Mouse (Mus musculus) embryonic fibroblast, embryonic 13.5 days (primary cell): ENCODE results near the gene Eif2b2.

ENCODE experiments used
- CTCF ChIP-seq: IDR thresholded peaks from 2 replicates; pipeline ENCODE4 v1.5.1; 2011; ENCODE audit warnings: mild to moderate bottlenecking, control low read depth, low read length, moderate library complexity, borderline replicate concordance; ENCODE audit not compliant: insufficient read depth
- POLR2A ChIP-seq: IDR thresholded peaks from 2 replicates; pipeline ENCODE4 v1.6.1; 2011; ENCODE audit warnings: low read depth, mild to moderate bottlenecking, control low read depth, low read length, moderate library complexity

DNA sequence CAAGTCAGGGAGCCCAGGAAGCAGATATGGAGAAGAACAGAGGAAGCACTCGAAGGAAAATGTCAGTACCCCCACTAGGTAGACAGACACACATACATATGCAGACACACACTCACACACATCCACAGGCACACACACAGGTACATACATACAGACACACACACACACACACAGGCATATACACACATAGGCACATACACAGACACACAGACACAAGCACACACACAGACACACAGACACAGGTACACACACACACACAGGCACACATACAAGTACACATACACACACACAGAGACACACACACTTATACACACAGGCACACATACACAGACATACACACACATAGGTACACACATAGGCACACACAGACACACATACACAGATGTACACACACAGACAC, 19.3 kb upstream of the Eif2b2 start:
- TF ChIP-seq CTCF (no peak), POLR2A (peak; percentile 17; the same call in 1 of the 2 replicates)
